Mouse (Mus musculus) embryo, embryonic 11 days (tissue): ENCODE results near the gene Ube2d1.

ENCODE experiments used
- DNase-seq: peaks from one replicate; pipeline ENCODE4 v3.0.0-alpha.2; 2015

The Ube2d1 gene

DNA sequence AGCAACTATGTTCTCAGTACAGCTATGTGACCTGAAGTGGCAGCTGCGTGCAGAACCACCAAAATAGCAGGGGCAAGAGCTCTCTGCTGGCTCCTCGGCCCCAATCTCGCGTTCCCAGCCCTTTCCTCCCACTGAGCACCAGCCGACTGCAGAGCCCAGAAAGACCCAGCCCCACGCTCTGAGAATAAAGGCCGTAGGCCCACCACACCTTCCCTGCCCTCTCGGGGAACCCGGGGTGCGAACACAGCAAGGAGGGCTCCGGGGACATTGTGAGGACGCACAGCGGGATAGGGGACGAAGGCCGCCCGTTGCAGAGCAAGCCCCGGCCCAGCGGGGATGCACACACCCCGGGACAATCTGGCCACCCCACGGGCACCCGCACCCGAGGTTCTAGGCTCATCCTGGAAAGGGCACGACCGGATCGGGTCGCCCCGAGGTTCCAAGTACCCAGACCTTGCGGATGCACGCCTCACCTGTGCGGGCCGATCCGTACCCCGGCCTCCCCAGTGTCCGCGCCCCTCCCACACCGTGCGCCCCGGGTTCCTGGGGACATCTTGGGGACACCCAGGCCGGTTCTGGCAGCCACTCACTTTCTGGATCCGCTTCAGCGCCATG, 444 bp downstream of the Ube2d1 start:
- DNase-seq: peak; percentile 66

DNA sequence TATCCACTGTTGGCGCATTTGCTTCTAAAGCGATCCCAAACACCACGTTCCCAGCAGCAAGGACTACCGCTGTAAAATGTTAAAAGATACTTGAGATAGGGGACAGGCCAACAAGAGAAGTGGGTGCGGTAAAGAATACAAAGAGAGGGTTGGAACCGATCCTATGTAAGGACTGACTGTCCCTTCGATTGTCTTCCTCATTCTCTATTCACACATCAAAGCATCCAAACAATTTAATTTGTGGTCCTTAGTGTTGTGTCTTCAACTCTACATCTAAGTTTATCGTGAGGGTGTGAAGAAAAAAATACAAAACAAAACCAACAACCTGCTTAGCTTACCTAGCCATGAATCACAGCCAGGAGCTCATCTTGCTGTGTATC, 941 bp downstream of the Ube2d1 start:
- DNase-seq: no peak

DNA sequence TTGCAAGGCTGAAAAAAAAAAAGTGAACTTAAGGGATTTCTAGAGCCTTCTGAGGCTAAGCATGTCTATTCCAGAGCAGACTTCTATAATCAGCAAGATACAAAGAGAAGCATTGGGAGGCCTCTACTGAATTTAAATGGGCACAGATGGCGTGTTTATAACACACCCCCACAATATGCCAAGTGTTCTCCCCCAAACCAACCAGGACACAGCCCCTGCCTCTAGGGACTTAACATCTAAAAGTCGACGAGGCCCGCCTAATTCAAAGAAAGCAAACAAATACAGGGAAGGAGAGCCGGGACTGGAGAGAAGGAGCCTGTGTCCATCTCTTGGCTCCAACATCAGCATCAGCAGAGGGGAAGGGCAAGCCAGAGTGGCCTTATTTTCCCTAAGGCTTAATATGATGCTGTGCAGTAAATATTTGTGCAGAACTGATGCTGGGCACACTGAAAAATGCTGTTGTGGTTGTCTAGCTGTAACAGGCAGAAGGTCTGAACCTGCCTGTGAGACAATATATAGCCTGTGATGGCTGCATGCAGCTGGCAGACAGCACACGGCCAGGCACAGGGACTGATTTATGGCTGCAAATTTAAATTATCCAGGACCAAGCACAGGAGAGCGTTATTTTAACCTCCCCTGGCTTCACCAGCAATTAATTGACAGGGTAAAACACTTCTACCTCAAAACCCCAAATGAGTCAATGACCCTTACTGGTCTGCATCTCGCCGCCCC, 11.9 kb downstream of the Ube2d1 start:
- no peak for DNase-seq

DNA sequence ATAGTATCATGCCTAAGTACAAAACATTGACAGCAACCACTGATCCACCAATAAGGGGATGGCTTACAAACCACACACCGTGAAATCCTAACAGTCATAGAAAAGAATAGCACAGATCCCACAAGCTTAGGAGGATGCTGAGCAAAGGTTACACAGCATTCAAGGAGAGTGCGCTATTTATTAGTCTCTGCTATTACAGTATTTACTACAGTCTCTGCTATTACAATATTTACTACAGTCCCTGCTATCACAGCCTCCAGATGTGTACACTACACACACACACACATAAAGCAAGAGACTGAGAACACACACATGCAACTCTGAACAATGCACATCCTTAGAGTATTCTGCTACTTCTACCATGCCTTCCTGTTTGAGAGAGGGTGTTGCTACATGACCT, 17.1 kb downstream of the Ube2d1 start:
- DNase-seq: no peak

DNA sequence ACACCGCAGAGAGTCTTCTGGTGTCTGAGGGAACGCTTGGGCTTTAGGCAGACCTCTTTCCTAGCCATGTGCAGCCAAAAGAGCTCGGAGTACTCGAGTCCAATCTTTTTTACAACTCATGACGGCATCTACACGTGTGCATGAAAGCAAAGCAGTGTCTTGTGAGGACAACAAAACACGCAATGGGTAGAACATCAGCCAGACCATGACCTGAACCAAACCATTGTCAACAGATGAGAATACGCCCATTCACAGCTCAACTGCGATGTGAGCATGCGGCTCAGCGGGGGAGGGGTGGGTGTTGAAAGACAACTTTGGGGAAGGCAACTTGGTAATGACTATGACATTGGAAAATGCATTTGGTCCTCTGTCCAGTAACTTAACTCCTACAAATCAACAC, 17.6 kb downstream of the Ube2d1 start:
- DNase-seq: no peak

DNA sequence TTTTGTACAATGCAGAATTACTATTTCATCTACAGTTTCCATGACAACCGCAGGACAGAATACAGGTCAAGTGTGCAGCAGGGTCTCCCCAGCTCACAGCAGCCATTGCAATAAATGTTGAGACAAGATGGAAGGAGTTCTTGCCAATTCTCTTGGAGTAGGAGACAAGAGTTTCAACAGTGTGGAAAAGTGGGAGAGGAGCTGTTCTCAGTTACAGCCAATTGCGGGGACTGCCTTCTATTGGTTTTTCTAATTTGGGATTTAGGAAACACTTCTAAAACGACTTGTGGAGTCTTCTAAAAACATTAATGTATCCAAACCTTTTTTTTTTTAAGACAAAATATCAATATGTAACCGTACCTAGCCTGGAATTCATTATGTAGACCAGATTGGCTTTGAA, 20.0 kb downstream of the Ube2d1 start:
- DNase-seq: no peak

DNA sequence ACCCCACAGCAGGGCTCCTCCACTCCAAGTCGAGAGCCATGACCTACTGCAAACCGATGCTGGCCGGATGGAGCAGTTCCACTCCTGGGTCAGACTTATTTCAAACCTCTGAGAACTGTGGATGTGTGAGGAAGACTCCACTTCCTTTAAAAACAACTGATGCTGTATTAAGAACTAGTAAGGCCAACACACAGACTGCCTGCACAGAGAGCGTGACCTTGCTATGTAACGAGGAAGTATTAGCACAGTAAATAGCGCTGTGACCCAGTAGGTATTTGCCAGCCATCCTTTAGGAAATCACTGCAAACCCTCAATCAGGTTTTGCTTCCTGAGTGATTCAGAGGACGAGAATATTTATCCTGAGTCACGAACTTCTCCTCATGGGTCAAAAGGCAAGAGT, 23.4 kb downstream of the Ube2d1 start:
- no peak for DNase-seq

DNA sequence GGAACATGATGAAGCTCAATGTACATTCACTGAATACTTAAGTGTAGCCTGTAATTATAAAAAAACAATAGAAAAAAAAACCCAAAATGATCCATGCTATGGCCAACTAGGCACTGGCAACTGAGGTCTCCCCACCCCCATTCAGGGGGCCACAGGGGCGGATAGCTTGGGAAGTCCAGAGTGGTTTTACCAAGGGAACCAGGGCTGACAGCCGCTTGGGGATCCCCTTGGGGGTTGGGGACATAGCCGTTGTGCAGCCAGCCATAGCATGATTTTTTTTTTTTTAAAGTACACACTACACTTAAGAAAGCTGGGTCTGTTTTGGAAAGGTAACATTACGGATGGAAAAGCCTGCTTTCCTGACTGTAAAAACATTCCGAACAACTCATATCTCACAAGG, 26.1 kb downstream of the Ube2d1 start:
- no peak for DNase-seq

DNA sequence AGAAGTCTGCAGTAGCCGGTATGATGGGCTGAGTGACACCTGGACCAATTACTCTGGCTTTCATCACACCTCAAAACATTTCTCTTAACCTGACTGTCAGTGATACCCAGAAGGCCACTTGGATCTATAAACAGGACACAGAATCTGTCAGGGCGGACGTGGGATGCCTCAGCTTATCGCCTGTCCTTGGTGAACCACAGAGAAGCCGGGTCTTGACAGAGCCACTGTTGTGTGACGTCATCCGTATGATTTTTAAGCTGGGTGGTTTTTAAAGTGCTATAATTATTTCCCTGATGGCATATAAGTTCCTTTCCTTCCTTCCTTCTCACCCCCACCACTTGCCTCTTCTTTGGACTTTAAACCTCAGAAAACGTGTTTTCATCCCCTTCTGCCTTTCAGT, 26.5 kb downstream of the Ube2d1 start:
- DNase-seq: no peak

DNA sequence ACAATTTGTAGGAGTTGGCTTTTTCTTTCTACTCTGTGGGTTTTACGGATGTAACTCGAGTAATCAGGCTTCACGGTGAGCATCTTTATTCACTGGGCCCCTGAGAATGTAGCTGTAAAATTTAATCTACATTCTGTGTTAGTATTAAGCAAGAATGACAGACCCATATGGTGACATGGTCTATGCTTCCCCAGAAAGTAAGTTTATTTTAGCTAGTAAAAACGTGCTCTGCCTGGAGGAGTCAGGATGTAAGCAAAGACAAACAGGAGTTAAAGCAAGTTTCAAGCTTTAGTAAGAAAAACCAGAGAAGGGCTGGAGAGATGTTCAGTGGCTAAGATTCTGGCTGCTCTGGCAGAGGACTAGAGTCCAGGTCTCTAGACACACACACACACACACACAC, 31.9 kb downstream of the Ube2d1 start:
- DNase-seq: no peak

DNA sequence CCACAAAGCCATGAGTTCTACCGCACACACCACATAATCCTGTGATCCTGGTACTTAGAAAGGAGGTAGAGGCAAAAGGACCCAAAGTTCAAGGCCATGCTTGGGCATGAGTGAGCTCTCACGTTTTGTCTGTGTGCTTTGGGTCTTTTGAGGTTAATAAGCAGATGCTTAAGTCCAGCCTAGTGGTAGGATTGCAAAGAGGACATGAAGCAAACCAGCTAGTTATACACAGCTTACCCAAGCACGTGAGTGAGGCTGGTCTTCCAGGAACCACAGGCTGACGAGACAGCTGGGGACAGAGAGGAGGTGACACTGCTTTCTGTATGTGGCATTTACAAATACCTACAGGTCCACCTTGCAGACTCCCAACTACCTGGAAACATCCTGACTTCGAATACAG, 32.6 kb downstream of the Ube2d1 start:
- no peak for DNase-seq

DNA sequence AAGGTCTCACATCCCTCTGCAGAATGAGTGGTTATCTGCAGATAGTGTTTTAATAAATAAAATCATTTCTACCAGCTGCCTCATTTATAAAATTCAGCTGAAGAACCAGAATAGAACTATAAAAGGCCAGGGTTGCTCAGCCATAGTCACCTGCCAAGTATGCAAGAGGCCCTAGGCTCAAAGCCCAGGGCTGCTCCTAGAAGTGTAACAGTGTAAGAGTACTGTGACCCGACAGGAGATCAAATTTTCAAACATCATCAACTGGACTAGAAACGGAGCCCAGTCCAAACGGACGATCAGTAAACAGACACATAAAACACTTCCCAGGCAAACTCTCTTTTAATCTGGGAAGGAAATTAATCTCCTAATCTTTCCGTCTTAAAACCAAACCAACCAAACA, 33.2 kb downstream of the Ube2d1 start:
- DNase-seq: no peak

DNA sequence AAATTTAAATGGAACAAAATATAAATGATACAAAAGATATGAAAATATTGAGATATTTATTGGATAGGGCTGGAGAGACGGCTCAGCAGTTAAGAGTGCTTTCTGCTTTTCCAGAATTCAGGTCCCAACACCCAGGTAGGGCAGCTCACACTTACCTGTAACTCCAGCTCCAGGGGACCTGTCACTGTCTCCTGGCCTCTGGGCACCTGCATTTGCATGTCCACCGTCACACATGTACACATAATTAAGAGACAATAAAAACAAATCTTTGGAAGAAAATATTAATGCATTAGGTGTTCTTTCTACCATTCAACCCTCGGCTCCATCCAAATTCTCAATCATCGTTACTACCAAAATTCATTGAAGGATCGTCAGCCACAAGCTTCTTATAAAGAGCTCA, 33.8 kb downstream of the Ube2d1 start:
- DNase-seq: no peak

DNA sequence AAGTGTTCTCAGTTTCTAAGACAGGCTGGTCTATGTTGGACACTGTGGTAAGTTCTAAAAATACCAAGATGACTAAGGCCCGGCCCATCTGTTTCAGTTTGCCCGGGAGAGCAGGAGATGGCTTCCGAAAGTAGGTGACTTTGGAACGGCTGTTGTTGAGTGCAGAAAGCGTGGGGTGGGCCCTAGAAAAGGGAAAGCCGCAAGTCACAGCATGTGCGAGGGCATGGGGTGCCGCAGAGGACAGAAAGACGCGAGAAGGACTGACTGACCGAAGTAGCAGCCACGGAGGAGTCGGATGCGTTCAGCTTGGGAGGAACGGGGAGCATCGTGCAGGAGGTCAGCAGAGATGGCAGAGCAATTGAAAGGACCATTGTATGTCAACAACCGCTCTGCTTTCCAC, 34.6 kb downstream of the Ube2d1 start:
- no peak for DNase-seq

DNA sequence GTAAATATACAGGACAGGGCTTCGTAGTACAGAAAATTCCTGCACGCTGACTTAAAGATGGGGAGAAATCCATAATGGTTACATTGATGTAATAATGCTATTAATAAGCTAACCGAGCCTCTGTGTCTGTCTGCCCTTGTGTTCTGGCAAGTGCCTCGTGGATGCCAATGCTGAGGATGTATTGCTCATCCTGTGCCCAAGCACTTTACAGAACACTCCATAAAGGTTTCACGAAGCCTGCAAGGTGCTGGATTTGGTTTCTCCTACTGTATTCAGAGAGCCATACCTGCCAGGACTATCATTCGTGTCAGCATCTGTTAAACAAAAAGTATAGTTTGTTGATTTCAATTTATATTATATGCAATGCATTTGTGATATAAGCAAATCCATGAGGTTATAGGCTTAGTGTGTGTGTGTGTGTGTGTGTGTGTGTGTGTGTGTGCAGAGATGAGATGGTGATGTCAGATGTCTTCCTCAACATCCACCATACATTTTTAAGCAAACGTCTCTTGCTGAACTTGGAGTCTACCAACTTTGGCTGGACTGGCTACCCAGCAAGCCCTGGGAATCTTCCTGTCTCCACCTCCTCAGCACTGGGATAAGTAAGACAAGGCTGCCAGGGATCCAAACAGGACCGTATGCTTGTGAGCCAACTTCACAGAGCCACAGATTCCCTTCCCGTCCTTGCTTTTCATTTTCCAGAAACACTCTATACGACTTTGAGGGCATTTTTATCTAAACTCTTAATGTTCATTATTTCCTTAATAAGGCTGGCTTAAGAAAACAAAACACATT, 35.8 kb downstream of the Ube2d1 start:
- DNase-seq: no peak

DNA sequence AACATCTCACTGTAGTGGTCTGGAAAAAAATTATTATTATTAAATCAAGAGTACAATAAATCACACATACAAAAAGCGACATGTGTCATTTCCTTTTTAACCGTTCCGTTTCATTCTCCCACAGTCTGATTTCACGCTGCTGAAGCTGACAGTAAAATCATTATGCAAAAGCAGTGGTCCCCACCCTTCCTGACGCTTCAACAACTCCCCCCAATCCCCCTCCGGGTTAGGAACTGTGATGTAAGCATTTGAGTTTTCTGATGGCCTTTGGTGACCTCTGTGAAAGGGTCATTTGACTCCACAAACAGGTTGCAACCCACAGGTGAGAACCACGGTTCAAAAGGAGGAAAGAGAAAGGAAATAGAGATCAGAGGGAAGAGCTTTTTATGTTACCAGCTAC, 38.1 kb downstream of the Ube2d1 start:
- no peak for DNase-seq

DNA sequence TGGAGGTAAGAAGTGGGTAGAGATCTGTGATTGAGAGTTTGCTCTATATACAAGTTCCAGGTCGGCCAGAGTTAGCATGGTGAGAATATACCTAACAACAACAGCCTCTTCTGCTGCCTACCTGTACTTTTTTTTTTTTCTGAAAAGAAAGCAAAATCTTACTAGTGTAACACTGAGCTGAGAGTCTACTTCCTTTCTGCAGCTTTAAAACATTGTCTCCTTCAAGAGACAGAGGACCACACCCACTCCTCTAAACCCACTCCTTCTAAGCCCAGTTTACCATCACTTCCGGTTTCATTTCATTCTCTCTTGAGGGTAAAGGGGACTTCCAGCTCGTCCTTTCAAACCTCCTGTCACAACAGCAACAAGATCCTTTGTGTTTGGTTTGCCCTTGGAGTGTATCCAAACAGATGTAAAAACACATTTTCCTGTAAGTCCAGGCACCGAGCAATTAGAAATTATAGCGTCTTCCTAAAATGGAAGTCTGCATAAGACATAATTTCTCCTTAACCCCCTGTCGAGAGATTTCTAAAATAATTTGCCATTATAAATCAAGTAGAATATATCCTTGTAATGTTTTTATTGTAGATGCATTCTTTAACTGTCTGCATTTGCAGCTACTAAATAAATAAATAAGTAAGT, 45.5 kb downstream of the Ube2d1 start:
- DNase-seq: no peak

DNA sequence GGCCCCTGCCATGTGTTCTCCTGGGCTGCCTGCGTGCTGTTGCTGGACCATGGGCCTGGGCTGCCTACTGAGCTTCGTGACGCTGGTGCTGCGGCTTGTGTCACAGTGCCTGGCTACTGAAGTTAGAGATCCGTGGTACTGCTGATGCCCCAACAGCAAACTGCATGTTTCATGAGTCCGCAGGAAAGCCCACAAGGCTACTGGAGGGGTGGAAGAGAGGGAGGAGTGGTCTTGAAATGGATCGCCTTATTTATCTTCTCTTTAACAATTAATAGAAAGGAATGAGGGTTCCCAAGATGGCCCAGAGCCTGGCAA, 46.9 kb downstream of the Ube2d1 start, which contains the start of gene Tfam:
Gene Tfam (minus strand): TSS at position 41 of the 315 bp plus-strand sequence.
- no peak for DNase-seq

DNA sequence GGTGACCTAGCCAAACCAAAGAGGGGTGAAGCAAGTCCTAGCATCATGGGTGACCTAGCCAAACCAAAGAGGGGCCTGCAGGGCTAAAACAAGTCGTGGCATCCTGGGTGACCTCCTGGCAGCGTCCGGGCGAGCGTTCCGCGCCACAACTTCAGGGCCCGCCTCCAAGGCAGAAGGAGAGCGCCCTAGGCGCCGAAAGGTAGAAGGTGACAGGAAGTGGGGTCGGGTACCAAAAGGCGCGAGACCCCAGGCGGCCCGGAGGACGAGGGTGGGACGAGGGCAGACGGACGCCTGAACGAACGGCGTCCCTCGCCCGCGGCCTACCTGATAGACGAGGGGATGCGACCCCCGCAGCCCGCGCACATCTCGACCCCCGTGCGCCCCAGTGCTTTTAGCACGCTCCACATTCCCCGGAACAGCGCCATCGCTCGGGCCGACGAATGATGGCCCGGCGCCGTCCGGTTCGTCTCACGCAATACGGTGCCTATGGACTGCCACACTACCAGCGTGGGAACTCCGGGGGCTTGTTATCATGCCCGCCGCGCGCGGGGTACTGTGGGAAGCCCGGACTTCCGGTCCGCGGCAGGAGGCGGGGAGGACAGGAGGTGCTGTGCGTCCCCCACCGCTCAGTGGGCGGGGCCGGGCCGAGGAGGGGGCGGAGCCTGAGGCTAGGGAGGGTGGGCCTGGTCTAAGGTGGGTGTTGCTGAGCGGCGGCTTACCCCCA, 47.4 kb downstream of the Ube2d1 start:
- peak; percentile 99 for DNase-seq

DNA sequence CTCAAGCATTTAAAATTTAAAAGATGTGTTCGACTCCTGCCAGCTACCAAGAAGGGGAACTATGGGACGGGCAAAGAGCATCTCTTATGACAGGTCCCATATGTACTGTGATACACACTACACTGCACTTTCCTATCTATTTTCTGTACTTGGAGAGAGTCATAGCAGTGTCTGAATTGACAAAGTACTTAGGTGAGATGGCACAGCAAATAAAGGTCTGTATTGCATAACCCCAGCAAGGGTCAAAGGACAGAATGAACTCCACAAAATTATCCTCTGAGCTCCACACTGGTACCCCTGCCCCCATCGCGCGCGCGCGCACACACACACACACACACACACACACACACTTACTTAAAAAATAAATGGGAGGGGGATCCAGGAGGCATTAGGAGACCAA, 51.0 kb downstream of the Ube2d1 start:
- DNase-seq: no peak

DNA sequence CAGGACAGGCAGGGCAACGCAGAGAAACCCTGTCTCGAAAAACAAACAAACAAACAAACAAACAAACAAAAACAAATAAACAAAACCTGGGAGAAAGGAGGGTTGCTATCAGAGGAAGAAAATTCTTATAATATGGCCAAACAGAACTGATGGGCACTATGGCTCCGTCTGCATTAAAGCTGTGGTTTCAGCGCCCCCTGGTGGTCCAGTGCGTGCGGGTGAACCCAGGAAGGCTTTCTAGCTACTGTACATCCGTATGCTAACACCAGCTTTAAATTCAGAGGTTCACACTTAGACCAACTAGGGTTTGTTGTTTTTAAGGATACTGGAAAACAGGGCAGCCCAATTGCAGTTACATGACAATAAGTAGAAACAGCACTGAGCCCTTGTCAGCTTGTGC, 59.2 kb downstream of the Ube2d1 start:
- DNase-seq: peak; percentile 79

DNA sequence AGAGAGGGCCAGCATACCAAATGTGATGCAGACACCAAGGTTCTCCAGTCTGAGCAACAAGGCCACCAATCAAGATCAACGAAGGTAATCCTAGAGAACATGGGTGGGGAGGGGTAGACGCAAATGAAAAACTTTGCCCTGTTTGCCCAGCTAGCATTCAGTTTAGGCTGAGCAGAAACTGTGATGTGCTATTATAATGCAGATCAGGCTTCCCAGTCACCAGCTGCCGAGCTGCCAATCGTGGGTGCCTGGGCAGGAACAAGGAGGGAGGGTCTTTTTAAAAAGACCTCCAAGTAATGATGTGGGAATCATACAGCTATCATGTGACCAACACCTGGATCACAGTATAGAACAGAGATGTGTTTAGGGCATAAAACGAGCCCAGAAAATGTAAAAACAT, 62.0 kb downstream of the Ube2d1 start:
- DNase-seq: no peak

DNA sequence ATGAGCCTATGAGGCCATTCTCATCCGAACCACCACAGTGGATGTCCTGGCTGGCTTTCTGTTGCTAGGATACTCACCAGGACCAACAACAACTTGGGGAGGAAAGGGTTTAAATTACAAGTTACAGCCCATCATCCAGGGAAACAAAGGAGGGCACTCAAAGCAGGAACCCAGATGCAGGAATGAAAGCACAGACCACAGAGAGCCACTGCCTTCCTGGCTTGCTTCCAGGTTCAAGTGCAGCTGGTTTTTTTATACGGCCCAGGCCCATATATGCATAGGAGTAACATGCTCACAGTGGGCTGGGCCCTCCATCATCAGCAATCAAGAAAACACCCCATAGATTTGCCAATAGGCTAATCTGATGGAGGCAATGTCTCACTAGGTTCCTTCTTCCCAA, 62.4 kb downstream of the Ube2d1 start:
- no peak for DNase-seq
